Comparison of ENCODE assay signal across 16 mouse cellular contexts in the genomic region with DNA sequence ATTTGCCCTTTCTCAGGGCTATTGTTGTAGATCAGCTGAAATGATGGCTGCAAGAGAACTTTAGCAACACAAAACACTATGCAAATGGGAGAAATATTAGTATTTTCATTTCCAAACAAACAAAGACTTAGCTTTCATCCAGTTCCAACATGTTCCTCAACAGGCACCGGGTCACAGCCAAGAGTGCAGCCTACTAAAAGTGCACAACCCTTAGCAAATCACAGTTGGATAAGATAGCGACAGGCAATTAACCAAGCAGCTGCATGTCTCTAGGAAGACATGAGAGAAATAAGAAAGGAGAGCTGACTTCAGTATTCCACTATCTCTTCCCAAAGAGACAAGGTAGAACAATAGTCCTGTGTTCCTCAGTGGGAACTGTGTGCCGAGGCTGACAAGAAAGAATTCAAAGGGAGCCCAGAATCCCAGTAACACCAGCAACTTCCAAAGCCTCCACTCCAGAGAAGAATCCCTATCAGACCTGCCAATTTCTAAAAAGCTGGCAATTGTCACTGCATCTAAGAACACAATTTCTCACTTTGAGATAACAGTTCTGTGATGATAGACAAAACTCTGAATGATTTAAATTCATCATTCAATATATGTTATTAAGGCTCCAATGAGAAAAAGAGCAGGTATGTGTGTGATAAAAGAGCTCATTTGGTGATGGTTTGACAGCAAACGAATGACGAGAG.
A peak's percentile ranks its signal among the peaks of the same experiment; 100 is the strongest.
DNase-seq lines count a peak whose midpoint lies in the region; ATAC-seq lines count a peak whose summit lies in the region.
"Had no signal": no experiment of that assay in that cellular context is flagged by ENCODE, and none has a peak within 500 bp of the region (broad histone marks: within the 10 kb centered on the region; RNA-seq: fewer than 3 reads in every experiment).

No protein-coding gene starts in this region.

- H3K4me2 ChIP-seq in forebrain, embryonic 15.5 days (replicated peaks) = 0 out of 2 replicates have a peak overlapping the region, but pooled peaks have one; percentile 11
- no peak overlapping the region for H3K4me2 ChIP-seq in forebrain, embryonic 12.5 days
- no peak overlapping the region for H3K4me2 ChIP-seq in hindbrain, embryonic 13.5 days
- H3K4me2 ChIP-seq: liver, embryonic 11.5 days; lung, embryonic 14.5 days had no signal

- no peaks in the 10 kb centered on the region for H3K36me3 ChIP-seq in forebrain, embryonic 15.5 days
- no peaks in the 10 kb centered on the region for H3K36me3 ChIP-seq in forebrain, embryonic 12.5 days (replicated peaks)
- H3K36me3 ChIP-seq in hindbrain, embryonic 13.5 days = no peaks in the 10 kb centered on the region
- no peaks in the 10 kb centered on the region for H3K36me3 ChIP-seq in hindbrain, embryonic 10.5 days

- H3K4me1 ChIP-seq in forebrain, embryonic 15.5 days = peaks cover 30% of the 10 kb centered on the region
- H3K4me1 ChIP-seq in forebrain, embryonic 12.5 days = peaks cover 11% of the 10 kb centered on the region
- peaks cover 21% of the 10 kb centered on the region for H3K4me1 ChIP-seq in hindbrain, embryonic 13.5 days (replicated peaks)
- H3K4me1 ChIP-seq in hindbrain, embryonic 10.5 days (replicated peaks) = 0 out of 2 replicates have a peak, but pooled peaks cover 10% of the 10 kb centered on the region

- no peaks in the 10 kb centered on the region for H3K27me3 ChIP-seq in forebrain, embryonic 15.5 days
- no peaks in the 10 kb centered on the region for H3K27me3 ChIP-seq in forebrain, embryonic 12.5 days
- no peaks in the 10 kb centered on the region for H3K27me3 ChIP-seq in hindbrain, embryonic 13.5 days
- H3K27me3 ChIP-seq in hindbrain, embryonic 10.5 days (ENCODE audit: insufficient read depth, poor library complexity, severe bottlenecking) = no peaks in the 10 kb centered on the region

- 36% methylated on average over 5 of the region's 5 CpGs for WGBS in forebrain, embryonic 15.5 days
- WGBS in forebrain, embryonic 12.5 days = 67% methylated on average over 5 of the region's 5 CpGs
- 64% methylated on average over 5 of the region's 5 CpGs for WGBS in hindbrain, embryonic 13.5 days
- 73% methylated on average over 5 of the region's 5 CpGs for WGBS in hindbrain, embryonic 10.5 days

- no peak overlapping the region for H3K4me3 ChIP-seq in forebrain, embryonic 15.5 days
- no peak overlapping the region for H3K4me3 ChIP-seq in forebrain, embryonic 12.5 days (replicated peaks)
- no peak overlapping the region for H3K4me3 ChIP-seq in hindbrain, embryonic 13.5 days
- H3K4me3 ChIP-seq in hindbrain, embryonic 10.5 days = no peak overlapping the region
- H3K4me3 ChIP-seq: gastrocnemius, adult 2 months; heart, adult 2 months had no signal

- H3K9me3 ChIP-seq in forebrain, embryonic 15.5 days = no peaks in the 10 kb centered on the region
- no peaks in the 10 kb centered on the region for H3K9me3 ChIP-seq in forebrain, embryonic 12.5 days
- no peaks in the 10 kb centered on the region for H3K9me3 ChIP-seq in hindbrain, embryonic 13.5 days
- H3K9me3 ChIP-seq in hindbrain, embryonic 10.5 days = no peaks in the 10 kb centered on the region

- ATAC-seq in forebrain, embryonic 15.5 days (replicated peaks) = 0 out of 2 replicates have a peak, but pooled peaks have one; percentile 18
- no peak for ATAC-seq in forebrain, embryonic 12.5 days (ENCODE audit: low FRiP score)
- no peak for ATAC-seq in hindbrain, embryonic 13.5 days (ENCODE audit: low FRiP score)
- ATAC-seq: activated CD4-positive, CD25-positive, alpha-beta regulatory T cell, adult 4 months had no signal

- no peak overlapping the region for H3K9ac ChIP-seq in forebrain, embryonic 15.5 days (replicated peaks)
- no peak overlapping the region for H3K9ac ChIP-seq in forebrain, embryonic 12.5 days
- no peak overlapping the region for H3K9ac ChIP-seq in hindbrain, embryonic 13.5 days
- H3K9ac ChIP-seq: lung, embryonic 14.5 days had no signal

- peak overlapping the region; percentile 85 for H3K27ac ChIP-seq in forebrain, embryonic 15.5 days (replicated peaks)
- H3K27ac ChIP-seq in forebrain, embryonic 12.5 days = no peak overlapping the region
- peak overlapping the region; percentile 78; the same call in 1 of the 2 replicates for H3K27ac ChIP-seq in hindbrain, embryonic 13.5 days
- no peak overlapping the region for H3K27ac ChIP-seq in hindbrain, embryonic 10.5 days
- H3K27ac ChIP-seq: gastrocnemius, adult 2 months; heart, adult 2 months had no signal

- DNase-seq in hindbrain, embryonic 10.5 days (ENCODE audit: low spot score) = no peak
- DNase-seq in retina, postnatal 1 day = peak; percentile 24
- DNase-seq in retina, embryonic 14.5 days (ENCODE audit: low spot score) = no peak
- DNase-seq in liver = no peak
- DNase-seq in ovary, adult 18-20 months (ENCODE audit: low spot score) = no peak
- DNase-seq: adrenal gland, postnatal 36 days; cerebellum, postnatal 36 days; gastrocnemius, adult 2 months; heart, adult 2 months; kidney, postnatal 25 days; lung, embryonic 14.5 days had no signal

Comparison
In these comparisons a context has a peak if more than half of its experiments do, and no peak if none do; other contexts are left out.
1. H3K27ac ChIP-seq: peak in forebrain, embryonic 15.5 days (single experiment) and hindbrain, embryonic 13.5 days (single experiment); none in forebrain, embryonic 12.5 days (single experiment) and hindbrain, embryonic 10.5 days (single experiment).